ENCODE assay signal across 8 mouse cellular contexts in the genomic region with DNA sequence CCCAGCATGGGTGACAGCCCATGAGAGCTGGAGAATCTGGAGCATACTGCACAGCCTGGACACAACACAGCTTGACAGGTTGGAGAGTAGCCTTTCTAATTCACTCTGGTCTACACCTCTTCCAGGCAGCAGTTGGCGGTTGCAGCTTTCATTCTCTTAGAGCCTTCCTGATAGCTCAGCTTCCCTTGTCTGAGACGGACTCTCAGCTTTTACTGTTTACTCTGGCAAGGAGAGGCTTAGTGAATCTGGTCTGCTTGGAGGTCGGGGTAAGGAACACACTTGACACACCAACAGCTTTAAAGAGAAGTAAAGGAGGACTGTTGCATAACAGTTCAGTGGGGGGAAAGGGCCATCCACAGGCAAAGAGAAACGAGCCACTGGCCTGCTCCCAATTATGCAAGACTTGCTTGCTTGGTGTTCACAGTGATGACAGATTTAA. TPM values are rescaled to one million over a fixed set of nuclear protein-coding genes. Genes with fewer than 3 reads are reported as not detected.
DNase-seq lines count a peak whose midpoint lies in the region; ATAC-seq and TF ChIP-seq lines count a peak whose summit lies in the region.

No protein-coding gene starts in this region.

- peak overlapping the region; percentile 72 for H3K27ac ChIP-seq in liver, adult 2 months (replicated peaks; ENCODE audit: insufficient read depth, low read depth, low read length)
- H3K27ac ChIP-seq in liver, embryonic 11.5 days (ENCODE audit: low read depth, low read length), result no peak overlapping the region
- H3K27ac ChIP-seq in heart, embryonic 14.5 days (replicated peaks in 1 of 2; ENCODE audit: control insufficient read depth in 1 of 2, insufficient read depth in 1 of 2, low read depth in 2 of 2, low read length in 2 of 2), result peak overlapping the region; percentile 20 to 31; a peak in 2 of 4 replicates
- H3K27ac ChIP-seq in midbrain, embryonic 12.5 days (replicated peaks), result peak overlapping the region; percentile 65
- H3K27ac ChIP-seq in thymus, adult 2 months (ENCODE audit: control insufficient read depth, insufficient read depth, low read length), result no peak overlapping the region

- no peaks in the 10 kb centered on the region for H3K27me3 ChIP-seq in liver, adult 2 months (ENCODE audit: control insufficient read depth, insufficient read depth, low read length)
- H3K27me3 ChIP-seq in liver, embryonic 11.5 days (replicated peaks; ENCODE audit: control insufficient read depth, insufficient read depth, low read length), result no peaks in the 10 kb centered on the region
- H3K27me3 ChIP-seq in heart, embryonic 14.5 days (ENCODE audit: control insufficient read depth, insufficient read depth, low read length), result no peaks in the 10 kb centered on the region
- no peaks in the 10 kb centered on the region for H3K27me3 ChIP-seq in midbrain, embryonic 12.5 days
- H3K27me3 ChIP-seq in thymus, adult 2 months (ENCODE audit: control insufficient read depth, insufficient read depth, low read length), result no peaks in the 10 kb centered on the region

- H3K4me2 ChIP-seq in liver, embryonic 11.5 days, result no peak overlapping the region
- no peak overlapping the region for H3K4me2 ChIP-seq in heart, embryonic 14.5 days (ENCODE audit: low read length)
- H3K4me2 ChIP-seq in midbrain, embryonic 12.5 days (replicated peaks), result no peak overlapping the region

- TF ChIP-seq POLR2A in liver, adult 2 months (IDR thresholded peaks at IDR 0.05; ENCODE audit: extremely low read depth, insufficient read depth, low read length), result no peak
- no peak for TF ChIP-seq POLR2A in thymus, adult 2 months (IDR thresholded peaks at IDR 0.05; ENCODE audit: control insufficient read depth, extremely low read depth, insufficient read depth, low read length, poor library complexity)

- peaks cover 8% of the 10 kb centered on the region for H3K4me1 ChIP-seq in liver, adult 2 months (ENCODE audit: control insufficient read depth, insufficient read depth, low read length)
- no peaks in the 10 kb centered on the region for H3K4me1 ChIP-seq in liver, embryonic 11.5 days (replicated peaks; ENCODE audit: control insufficient read depth, insufficient read depth, low read length)
- H3K4me1 ChIP-seq in heart, embryonic 14.5 days (ENCODE audit: control insufficient read depth in 2 of 2, insufficient read depth in 2 of 2, low read length in 2 of 2), result peaks cover 2 to 13% of the 10 kb centered on the region in 2 experiments; a peak in 3 of 4 replicates
- H3K4me1 ChIP-seq in midbrain, embryonic 12.5 days, result peaks cover 18% of the 10 kb centered on the region
- H3K4me1 ChIP-seq in thymus, adult 2 months (replicated peaks; ENCODE audit: control insufficient read depth, insufficient read depth, low read length), result no peaks in the 10 kb centered on the region

- no peak for TF ChIP-seq CTCF in liver, adult 2 months (IDR thresholded peaks at IDR 0.05; ENCODE audit: low read depth, low read length)
- no peak for TF ChIP-seq CTCF in thymus, adult 2 months (IDR thresholded peaks at IDR 0.05; ENCODE audit: borderline replicate concordance, control insufficient read depth, extremely low read depth, insufficient read depth, low read length, poor library complexity)

- no peak overlapping the region for H3K4me3 ChIP-seq in liver, adult 2 months (ENCODE audit: insufficient read depth, low read depth, low read length)
- H3K4me3 ChIP-seq in liver, embryonic 11.5 days (ENCODE audit: low read depth, low read length), result no peak overlapping the region
- no peak overlapping the region for H3K4me3 ChIP-seq in heart, embryonic 14.5 days (ENCODE audit: control insufficient read depth in 1 of 2, insufficient read depth in 1 of 2, low read depth in 1 of 2, low read length in 2 of 2)
- no peak overlapping the region for H3K4me3 ChIP-seq in midbrain, embryonic 12.5 days
- no peak overlapping the region for H3K4me3 ChIP-seq in thymus, adult 2 months (ENCODE audit: control insufficient read depth, insufficient read depth, low read length)

- peaks cover 3% of the 10 kb centered on the region; the same call in 1 of the 2 replicates for H3K36me3 ChIP-seq in liver, adult 2 months (ENCODE audit: control insufficient read depth, insufficient read depth, low read length)
- peaks cover 3% of the 10 kb centered on the region; the same call in 1 of the 2 replicates for H3K36me3 ChIP-seq in liver, embryonic 11.5 days (ENCODE audit: control insufficient read depth, insufficient read depth, low read length)
- peaks cover 15% of the 10 kb centered on the region; the same call in 1 of the 2 replicates for H3K36me3 ChIP-seq in heart, embryonic 14.5 days (ENCODE audit: control insufficient read depth, insufficient read depth, low read length)
- no peaks in the 10 kb centered on the region for H3K36me3 ChIP-seq in midbrain, embryonic 12.5 days
- no peaks in the 10 kb centered on the region for H3K36me3 ChIP-seq in thymus, adult 2 months (ENCODE audit: control insufficient read depth, insufficient read depth, low read length)

- no peaks in the 10 kb centered on the region for H3K9me3 ChIP-seq in liver, embryonic 11.5 days (ENCODE audit: control insufficient read depth, low read length)
- H3K9me3 ChIP-seq in heart, embryonic 14.5 days (ENCODE audit: control insufficient read depth, low read length), result no peaks in the 10 kb centered on the region
- no peaks in the 10 kb centered on the region for H3K9me3 ChIP-seq in midbrain, embryonic 12.5 days

- ATAC-seq in liver, embryonic 11.5 days (replicated peaks; ENCODE audit: low FRiP score), result no peak
- ATAC-seq in heart, embryonic 14.5 days (ENCODE audit: insufficient number of reproducible peaks, insufficient read depth, low FRiP score, low read depth), result peak; percentile 59; the same call in 1 of the 2 replicates
- no peak for ATAC-seq in midbrain, embryonic 12.5 days (ENCODE audit: low FRiP score, low read depth)

- peak overlapping the region; percentile 9; the same call in 1 of the 2 replicates for H3K9ac ChIP-seq in liver, adult 2 months (ENCODE audit: low read depth, low read length)
- no peak overlapping the region for H3K9ac ChIP-seq in liver, embryonic 11.5 days (ENCODE audit: low read depth, low read length)
- no peak overlapping the region for H3K9ac ChIP-seq in heart, embryonic 14.5 days (ENCODE audit: low read length)
- H3K9ac ChIP-seq in midbrain, embryonic 12.5 days (replicated peaks), result no peak overlapping the region

- 4% methylated on average over 4 of the region's 4 CpGs for WGBS in liver, adult 2 months
- WGBS in liver, embryonic 11.5 days, result 58% methylated on average over 4 of the region's 4 CpGs
- WGBS in heart, embryonic 14.5 days, result 40% methylated on average over 4 of the region's 4 CpGs
- 59% methylated on average over 4 of the region's 4 CpGs for WGBS in midbrain, embryonic 12.5 days
- WGBS in thymus, adult 2 months, result 74% methylated on average over 4 of the region's 4 CpGs

- DNase-seq in liver, adult 2 months (ENCODE audit: extremely low read depth, low read depth, low spot score), result peak; percentile 86
- DNase-seq in liver, embryonic 11.5 days (ENCODE audit: low spot score), result no peak
- DNase-seq in cerebellum, postnatal 25 days, result peak; percentile 24 to 41
- DNase-seq in kidney, postnatal 36 days, result peak; percentile 71 to 88
- no peak for DNase-seq in right cerebral cortex, adult 18-20 months
- DNase-seq in thymus, adult 2 months, result no peak

- H3K79me2 ChIP-seq in liver, adult 2 months (ENCODE audit: control insufficient read depth, insufficient read depth, low read length), result peaks cover 3% of the 10 kb centered on the region; the same call in 1 of the 2 replicates

RNA-seq across cellular contexts. Expression of gene Eif2b3, which starts 22.1 kb away (rescaled TPM):
- 8.0 and 9.5 TPM in 2 replicates for total RNA-seq in liver, adult 2 months (2014; rRNA removed)
- 3.9 and 4.5 TPM in 2 replicates for polyA plus RNA-seq in liver, adult 2 months (2012; rRNA removed)
- polyA plus RNA-seq in liver, embryonic 11.5 days (2014; fragmentation: Nextera tagmentation; extraction: Ambion mirVana), result 69.9 and 80.4 TPM in 2 replicates
- polyA plus RNA-seq in heart, embryonic 14.5 days (2014; fragmentation: Nextera tagmentation; extraction: Ambion mirVana), result 21.5 and 22.0 TPM in 2 replicates
- 43.1 and 44.1 TPM in 2 replicates for polyA plus RNA-seq in midbrain, embryonic 12.5 days (2016; fragmentation: Nextera tagmentation; extraction: Ambion mirVana)
- polyA plus RNA-seq in thymus, adult 2 months (2012; rRNA removed), result 5.4 and 6.1 TPM in 2 replicates

RNA-seq across cellular contexts. Expression of gene Hectd3, which starts 46.2 kb away (rescaled TPM):
- 22.6 and 23.7 TPM in 2 replicates for total RNA-seq in liver, adult 2 months (2014; rRNA removed)
- polyA plus RNA-seq in liver, adult 2 months (2012; rRNA removed), result 57.6 and 83.2 TPM in 2 replicates
- 10.8 and 12.0 TPM in 2 replicates for polyA plus RNA-seq in liver, embryonic 11.5 days (2014; fragmentation: Nextera tagmentation; extraction: Ambion mirVana)
- polyA plus RNA-seq in heart, embryonic 14.5 days (2014; fragmentation: Nextera tagmentation; extraction: Ambion mirVana), result 5.0 and 5.2 TPM in 2 replicates
- 16.7 and 17.8 TPM in 2 replicates for polyA plus RNA-seq in midbrain, embryonic 12.5 days (2016; fragmentation: Nextera tagmentation; extraction: Ambion mirVana)
- polyA plus RNA-seq in thymus, adult 2 months (2012; rRNA removed), result 104 and 113 TPM in 2 replicates

RNA-seq across cellular contexts. Expression of gene Urod, which starts 47.1 kb away (rescaled TPM):
- total RNA-seq in liver, adult 2 months (2014; rRNA removed), result 87.9 and 97.6 TPM in 2 replicates
- 89.0 and 104 TPM in 2 replicates for polyA plus RNA-seq in liver, adult 2 months (2012; rRNA removed)
- 344 and 350 TPM in 2 replicates for polyA plus RNA-seq in liver, embryonic 11.5 days (2014; fragmentation: Nextera tagmentation; extraction: Ambion mirVana)
- polyA plus RNA-seq in heart, embryonic 14.5 days (2014; fragmentation: Nextera tagmentation; extraction: Ambion mirVana), result 90.5 and 94.6 TPM in 2 replicates
- 78.7 and 85.3 TPM in 2 replicates for polyA plus RNA-seq in midbrain, embryonic 12.5 days (2016; fragmentation: Nextera tagmentation; extraction: Ambion mirVana)
- 88.5 and 100 TPM in 2 replicates for polyA plus RNA-seq in thymus, adult 2 months (2012; rRNA removed)

RNA-seq across cellular contexts. Expression of gene Ptch2, which starts 54.6 kb away (rescaled TPM):
- total RNA-seq in liver, adult 2 months (2014; rRNA removed), result 0.18 and 0.34 TPM in 2 replicates
- 1.0 and 1.4 TPM in 2 replicates for polyA plus RNA-seq in liver, adult 2 months (2012; rRNA removed)
- 1.4 and 1.8 TPM in 2 replicates for polyA plus RNA-seq in liver, embryonic 11.5 days (2014; fragmentation: Nextera tagmentation; extraction: Ambion mirVana)
- polyA plus RNA-seq in heart, embryonic 14.5 days (2014; fragmentation: Nextera tagmentation; extraction: Ambion mirVana), result 1.8 and 2.0 TPM in 2 replicates
- 5.3 and 7.0 TPM in 2 replicates for polyA plus RNA-seq in midbrain, embryonic 12.5 days (2016; fragmentation: Nextera tagmentation; extraction: Ambion mirVana)
- polyA plus RNA-seq in thymus, adult 2 months (2012; rRNA removed), result 0.89 and 0.92 TPM in 2 replicates

Comparison
In these comparisons a context has a peak if more than half of its experiments do, and no peak if none do; other contexts are left out.
1. DNase-seq: peak in liver, adult 2 months (single experiment), cerebellum, postnatal 25 days (2 of 2) and kidney, postnatal 36 days (2 of 2); none in liver, embryonic 11.5 days (single experiment), right cerebral cortex, adult 18-20 months (single experiment) and thymus, adult 2 months (single experiment).
2. H3K27ac ChIP-seq: peak in liver, adult 2 months (single experiment), heart, embryonic 14.5 days (2 of 2) and midbrain, embryonic 12.5 days (single experiment); none in liver, embryonic 11.5 days (single experiment) and thymus, adult 2 months (single experiment).